In genomic region chr12:79679941-79680697, GRCm38 (mm10) we compare ENCODE assay signal across 7 mouse cellular contexts.
DNase-seq lines count a peak whose midpoint lies in the region; ATAC-seq and TF ChIP-seq lines count a peak whose summit lies in the region.

No protein-coding gene starts in this region.

- ATAC-seq in lung, embryonic 16.5 days (ENCODE audit: low read depth): no peak
- ATAC-seq in heart, embryonic 12.5 days (ENCODE audit: insufficient number of reproducible peaks, low FRiP score): 0 out of 2 replicates have a peak, but pooled peaks have one; percentile 25
- ATAC-seq in activated CD4-positive, CD25-positive, alpha-beta regulatory T cell, adult 4 months: no peak

- no peak for TF ChIP-seq CTCF in lung, adult 2 months (IDR thresholded peaks at IDR 0.05; ENCODE audit: insufficient read depth, low read length)

- H3K9ac ChIP-seq in lung, embryonic 16.5 days (ENCODE audit: low read length): no peak overlapping the region
- no peak overlapping the region for H3K9ac ChIP-seq in heart, embryonic 12.5 days

- DNase-seq in lung, postnatal 36 days: no peak
- DNase-seq in kidney, postnatal 25 days: peak; percentile 25 to 48
- peak; percentile 24 for DNase-seq in right cerebral cortex, adult 18-20 months
- no peak for DNase-seq in lung, adult 2 months

- H3K4me3 ChIP-seq in lung, embryonic 16.5 days (ENCODE audit: low read length): no peak overlapping the region
- no peak overlapping the region for H3K4me3 ChIP-seq in heart, embryonic 12.5 days
- H3K4me3 ChIP-seq in lung, adult 2 months (replicated peaks; ENCODE audit: extremely low read depth, low read depth, low read length): no peak overlapping the region

- no peaks in the 10 kb centered on the region for H3K9me3 ChIP-seq in lung, embryonic 16.5 days (ENCODE audit: control insufficient read depth, low read length)
- H3K9me3 ChIP-seq in heart, embryonic 12.5 days (replicated peaks): no peaks in the 10 kb centered on the region

- H3K36me3 ChIP-seq in lung, embryonic 16.5 days (ENCODE audit: control insufficient read depth, insufficient read depth, low read length): no peaks in the 10 kb centered on the region
- H3K36me3 ChIP-seq in heart, embryonic 12.5 days: no peaks in the 10 kb centered on the region

- peak overlapping the region; percentile 62 for H3K27ac ChIP-seq in lung, embryonic 16.5 days (ENCODE audit: low read length)
- peak overlapping the region; percentile 85 for H3K27ac ChIP-seq in heart, embryonic 12.5 days (ENCODE audit: poor library complexity, severe bottlenecking)

- no peak for TF ChIP-seq POLR2A in lung, adult 2 months (IDR thresholded peaks at IDR 0.05; ENCODE audit: borderline replicate concordance, extremely low read depth, low read depth, low read length)

- no peak overlapping the region for H3K4me2 ChIP-seq in lung, embryonic 16.5 days (ENCODE audit: low read depth, low read length)
- no peak overlapping the region for H3K4me2 ChIP-seq in heart, embryonic 12.5 days

- no peaks in the 10 kb centered on the region for H3K27me3 ChIP-seq in lung, embryonic 16.5 days (ENCODE audit: control insufficient read depth, insufficient read depth, low read depth, low read length)
- H3K27me3 ChIP-seq in heart, embryonic 12.5 days (replicated peaks): no peaks in the 10 kb centered on the region

- peaks cover 47% of the 10 kb centered on the region for H3K4me1 ChIP-seq in lung, embryonic 16.5 days (replicated peaks; ENCODE audit: control insufficient read depth, insufficient read depth, low read length)
- H3K4me1 ChIP-seq in heart, embryonic 12.5 days (replicated peaks): peaks cover 51% of the 10 kb centered on the region
- H3K4me1 ChIP-seq in lung, adult 2 months (ENCODE audit: control insufficient read depth, insufficient read depth, low read length): peaks cover 20% of the 10 kb centered on the region

- WGBS in lung, embryonic 16.5 days: 73% methylated on average over 9 of the region's 9 CpGs
- 72% methylated on average over 9 of the region's 9 CpGs for WGBS in heart, embryonic 12.5 days
- 85% methylated on average over 9 of the region's 9 CpGs for WGBS in lung, adult 2 months

Comparison
In these comparisons a context has a peak if more than half of its experiments do, and no peak if none do; other contexts are left out.
1. DNase-seq: peak in kidney, postnatal 25 days (2 of 2) and right cerebral cortex, adult 18-20 months (single experiment); none in lung, postnatal 36 days (single experiment) and lung, adult 2 months (single experiment).